8 mouse cellular contexts compared by ENCODE assay signal in the genomic region with DNA sequence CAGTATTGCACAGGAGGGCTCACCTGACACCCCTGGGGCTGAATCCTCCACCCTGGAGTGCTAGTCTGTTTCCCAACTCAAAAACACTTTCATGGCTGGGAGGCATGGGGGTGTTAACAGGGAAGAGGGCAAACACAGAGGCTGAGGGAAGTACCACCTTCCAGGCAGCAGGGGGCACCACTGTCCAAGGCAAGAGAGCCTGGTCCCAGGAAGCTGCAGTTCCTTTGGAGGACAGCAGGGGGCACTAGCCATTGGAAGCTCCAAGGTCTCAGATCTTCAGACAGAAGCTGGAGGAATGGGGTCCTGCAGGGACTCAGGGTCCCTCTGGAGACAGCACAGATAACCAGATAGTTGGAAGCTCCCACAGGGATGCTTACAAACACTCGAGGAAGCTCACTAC. TPM values are rescaled to one million over a fixed set of nuclear protein-coding genes. Genes with fewer than 3 reads are reported as not detected.
DNase-seq lines count a peak whose midpoint lies in the region; ATAC-seq lines count a peak whose summit lies in the region.

No protein-coding gene starts in this region.

- H3K27me3 ChIP-seq in forebrain, embryonic 14.5 days (replicated peaks; ENCODE audit: control insufficient read depth, insufficient read depth, low read length) = no peaks in the 10 kb centered on the region

- H3K4me1 ChIP-seq in forebrain, embryonic 14.5 days (ENCODE audit: control insufficient read depth, insufficient read depth, low read length) = peaks cover 3% of the 10 kb centered on the region; the same call in 1 of the 2 replicates

- no peak overlapping the region for H3K4me3 ChIP-seq in forebrain, embryonic 14.5 days (ENCODE audit: low read depth, low read length)

- 31% methylated on average over 1 of the region's 1 CpGs for WGBS in forebrain, embryonic 14.5 days

- no peak overlapping the region for H3K4me2 ChIP-seq in forebrain, embryonic 14.5 days (ENCODE audit: low read length)

- H3K9ac ChIP-seq in forebrain, embryonic 14.5 days (ENCODE audit: low read length) = no peak overlapping the region

- H3K36me3 ChIP-seq in forebrain, embryonic 14.5 days (ENCODE audit: control insufficient read depth, insufficient read depth, low read length) = peaks cover 8% of the 10 kb centered on the region; the same call in 1 of the 2 replicates

- no peaks in the 10 kb centered on the region for H3K9me3 ChIP-seq in forebrain, embryonic 14.5 days (replicated peaks; ENCODE audit: control insufficient read depth, low read length)

- ATAC-seq in cerebellum, adult (ENCODE audit: insufficient number of reproducible peaks, low FRiP score, low TSS enrichment) = 0 out of 2 replicates have a peak, but pooled peaks have one; percentile 42
- ATAC-seq in forebrain, embryonic 14.5 days = peak; percentile 61
- peak; percentile 80 to 89; a peak in 3 of 4 replicates for ATAC-seq in hematopoietic stem cell, adult 5-6 weeks (replicated peaks in 1 of 2; ENCODE audit: insufficient read depth in 1 of 2, low FRiP score in 2 of 2, low TSS enrichment in 1 of 2, low read depth in 1 of 2, poor library complexity in 2 of 2, severe bottlenecking in 2 of 2)

- H3K27ac ChIP-seq in forebrain, embryonic 14.5 days (ENCODE audit: low read depth, low read length) = no peak overlapping the region

- peak; percentile 91 for DNase-seq in MN1 (ENCODE audit: low spot score)
- peak; percentile 93 for DNase-seq in forebrain, embryonic 14.5 days (ENCODE audit: low spot score)
- peak; percentile 83 for DNase-seq in layer of hippocampus, adult 9-11 months
- peak; percentile 96 for DNase-seq in lung, postnatal 14 days
- peak; percentile 96 for DNase-seq in retina, embryonic 14.5 days (ENCODE audit: low spot score)
- DNase-seq in thymus, postnatal 25 days = peak; percentile 82

RNA-seq across cellular contexts. Expression of a gene that starts 18.2 kb away (rescaled TPM):
- 0.48 and 0.70 TPM in 2 replicates for polyA plus RNA-seq in forebrain, embryonic 14.5 days (2014; fragmentation: Nextera tagmentation; extraction: Ambion mirVana)
- not detected in 2 replicates for total RNA-seq in hematopoietic stem cell, adult 5-6 weeks (2017)

RNA-seq across cellular contexts. Expression of a gene that starts 29.6 kb away (rescaled TPM):
- polyA plus RNA-seq in forebrain, embryonic 14.5 days (2014; fragmentation: Nextera tagmentation; extraction: Ambion mirVana) = not detected in 2 replicates
- not detected in 2 replicates for total RNA-seq in hematopoietic stem cell, adult 5-6 weeks (2017)
